Comparison of ENCODE assay signal across 9 mouse cellular contexts in genomic region chr4:45082951-45083350, GRCm38 (mm10). TPM values are rescaled to one million over a fixed set of nuclear protein-coding genes. Genes with fewer than 3 reads are reported as not detected.
DNase-seq lines count a peak whose midpoint lies in the region; ATAC-seq and TF ChIP-seq lines count a peak whose summit lies in the region.
"Had no signal": no experiment of that assay in that cellular context is flagged by ENCODE, and none has a peak within 500 bp of the region (broad histone marks: within the 10 kb centered on the region; RNA-seq: fewer than 3 reads in every experiment).

No protein-coding gene starts in this region.

- DNase-seq in left cerebral cortex, adult 2 months (ENCODE audit: extremely low spot score in 1 of 2, low spot score in 2 of 2), result peak in 1 of 2 experiments; percentile 14
- no peak for DNase-seq in left cerebral cortex, postnatal 10 days (ENCODE audit: extremely low spot score in 1 of 2, low spot score in 2 of 2)
- no peak for DNase-seq in lung, postnatal 10 days
- no peak for DNase-seq in kidney, postnatal 25 days
- DNase-seq: thymus, adult 2 months had no signal

- no peak overlapping the region for H3K9ac ChIP-seq in forebrain, embryonic 12.5 days
- no peak overlapping the region for H3K9ac ChIP-seq in limb, embryonic 12.5 days (replicated peaks)
- peak overlapping the region; percentile 98 for H3K9ac ChIP-seq in neural tube, embryonic 15.5 days (replicated peaks)

- H3K4me1 ChIP-seq in forebrain, embryonic 12.5 days, result peaks cover 12% of the 10 kb centered on the region
- H3K4me1 ChIP-seq in limb, embryonic 12.5 days (replicated peaks), result peaks cover 21% of the 10 kb centered on the region
- H3K4me1 ChIP-seq in neural tube, embryonic 15.5 days, result peaks cover 26% of the 10 kb centered on the region

- H3K4me2 ChIP-seq in forebrain, embryonic 12.5 days, result peak overlapping the region; percentile 77
- H3K4me2 ChIP-seq in limb, embryonic 12.5 days, result peak overlapping the region; percentile 70
- H3K4me2 ChIP-seq in neural tube, embryonic 15.5 days, result peak overlapping the region; percentile 63

- WGBS in forebrain, embryonic 12.5 days, result 64% methylated on average over 9 of the region's 9 CpGs
- 82% methylated on average over 9 of the region's 9 CpGs for WGBS in limb, embryonic 12.5 days
- WGBS in neural tube, embryonic 15.5 days, result 58% methylated on average over 9 of the region's 9 CpGs

- no peak for TF ChIP-seq CTCF in left cerebral cortex, adult 2 months (IDR thresholded peaks at IDR 0.05)

- peak overlapping the region; percentile 99 for H3K4me3 ChIP-seq in left cerebral cortex, adult 2 months
- H3K4me3 ChIP-seq in forebrain, embryonic 12.5 days (replicated peaks), result peak overlapping the region; percentile 89
- peak overlapping the region; percentile 92 for H3K4me3 ChIP-seq in limb, embryonic 12.5 days (replicated peaks)
- H3K4me3 ChIP-seq in neural tube, embryonic 15.5 days (replicated peaks), result peak overlapping the region; percentile 98

- intact Hi-C loops in left cerebral cortex, adult 2 months (cut with DNase I), result no loop called here
- intact Hi-C loops in left cerebral cortex, postnatal 10 days (cut with DNase I), result no loop called here

- no peaks in the 10 kb centered on the region for H3K27me3 ChIP-seq in forebrain, embryonic 12.5 days
- H3K27me3 ChIP-seq in limb, embryonic 12.5 days, result no peaks in the 10 kb centered on the region
- H3K27me3 ChIP-seq in neural tube, embryonic 15.5 days (replicated peaks), result no peaks in the 10 kb centered on the region

- peak overlapping the region; percentile 87 for H3K27ac ChIP-seq in left cerebral cortex, adult 2 months
- 0 out of 2 replicates have a peak overlapping the region, but pooled peaks have one; percentile 31 for H3K27ac ChIP-seq in forebrain, embryonic 12.5 days
- no peak overlapping the region for H3K27ac ChIP-seq in limb, embryonic 12.5 days
- peak overlapping the region; percentile 71 for H3K27ac ChIP-seq in neural tube, embryonic 15.5 days (replicated peaks)

- no peak for ATAC-seq in forebrain, embryonic 12.5 days (ENCODE audit: low FRiP score)
- ATAC-seq in limb, embryonic 12.5 days (ENCODE audit: insufficient number of reproducible peaks, insufficient read depth, low FRiP score, low TSS enrichment, low read depth), result no peak
- no peak for ATAC-seq in neural tube, embryonic 15.5 days (ENCODE audit: low FRiP score)
- ATAC-seq in granulocyte monocyte progenitor cell, adult 5-6 weeks (replicated peaks; ENCODE audit: poor library complexity, severe bottlenecking), result no peak

- no peaks in the 10 kb centered on the region for H3K9me3 ChIP-seq in forebrain, embryonic 12.5 days
- H3K9me3 ChIP-seq in limb, embryonic 12.5 days, result no peaks in the 10 kb centered on the region
- no peaks in the 10 kb centered on the region for H3K9me3 ChIP-seq in neural tube, embryonic 15.5 days (replicated peaks)

- peaks cover 8% of the 10 kb centered on the region; the same call in 1 of the 2 replicates for H3K36me3 ChIP-seq in forebrain, embryonic 12.5 days (replicated peaks)
- peaks cover 11% of the 10 kb centered on the region; the same call in 1 of the 2 replicates for H3K36me3 ChIP-seq in limb, embryonic 12.5 days
- peaks cover 4% of the 10 kb centered on the region; the same call in 1 of the 2 replicates for H3K36me3 ChIP-seq in neural tube, embryonic 15.5 days

RNA-seq across cellular contexts. Expression of gene Fbxo10, which starts 1.5 kb away (rescaled TPM):
- 10 to 100 TPM; 33.1 to 34.8 TPM for total RNA-seq in left cerebral cortex, adult 2 months (2021)
- 10 to 100 TPM; 30.3 to 31.3 TPM for total RNA-seq in left cerebral cortex, postnatal 10 days (2021)
- 16.1 and 18.0 TPM in 2 replicates for polyA plus RNA-seq in forebrain, embryonic 12.5 days (2016; fragmentation: Nextera tagmentation; extraction: Ambion mirVana)
- 17.1 and 18.9 TPM in 2 replicates for polyA plus RNA-seq in limb, embryonic 12.5 days (2016; fragmentation: Nextera tagmentation; extraction: Ambion mirVana)
- polyA plus RNA-seq in neural tube, embryonic 15.5 days (2015; fragmentation: Nextera tagmentation; extraction: Ambion mirVana), result 17.3 and 19.2 TPM in 2 replicates
- 1.2 and 1.5 TPM in 2 replicates for total RNA-seq in granulocyte monocyte progenitor cell, adult 5-6 weeks (2014; fragmentation: Nextera tagmentation)
- 0.93 and 1.8 TPM in 2 replicates for total RNA-seq in granulocyte monocyte progenitor cell, adult 5-6 weeks (2017)

RNA-seq across cellular contexts. Expression of gene Tomm5, which starts 25.0 kb away (rescaled TPM):
- 10 to 100 TPM; 64.9 to 72.4 TPM for total RNA-seq in left cerebral cortex, adult 2 months (2021)
- 10 to 100 TPM; 67.9 to 69.3 TPM for total RNA-seq in left cerebral cortex, postnatal 10 days (2021)
- 163 and 164 TPM in 2 replicates for polyA plus RNA-seq in forebrain, embryonic 12.5 days (2016; fragmentation: Nextera tagmentation; extraction: Ambion mirVana)
- 196 and 201 TPM in 2 replicates for polyA plus RNA-seq in limb, embryonic 12.5 days (2016; fragmentation: Nextera tagmentation; extraction: Ambion mirVana)
- 173 and 206 TPM in 2 replicates for polyA plus RNA-seq in neural tube, embryonic 15.5 days (2015; fragmentation: Nextera tagmentation; extraction: Ambion mirVana)
- total RNA-seq in granulocyte monocyte progenitor cell, adult 5-6 weeks (2014; fragmentation: Nextera tagmentation), result 344 and 413 TPM in 2 replicates
- total RNA-seq in granulocyte monocyte progenitor cell, adult 5-6 weeks (2017), result 250 and 251 TPM in 2 replicates

Comparison
In these comparisons a context has a peak if more than half of its experiments do, and no peak if none do; other contexts are left out.
1. RNA of gene Fbxo10, which starts 1.5 kb away (total RNA-seq): 33.1 to 34.8 TPM in left cerebral cortex, adult 2 months and 30.3 to 31.3 TPM in left cerebral cortex, postnatal 10 days; 0.93 to 1.8 TPM in granulocyte monocyte progenitor cell, adult 5-6 weeks; every median in the first group is over 10 times any median in the second.
2. Peak in every context shown above with its lines, with median percentiles within 50 percentile points of each other: H3K4me3 ChIP-seq and H3K4me2 ChIP-seq.